Mouse (Mus musculus) myocyte (in vitro differentiated cells): ENCODE measurements around the gene Entpd3.

Experiments
- CEBPB ChIP-seq: IDR thresholded peaks from 2 replicates; pipeline ENCODE4 v1.6.1; 2011; ENCODE audit warnings: mild to moderate bottlenecking, moderate library complexity; ENCODE audit not compliant: poor library complexity, insufficient read depth, severe bottlenecking
- MYOD1 ChIP-seq, 3 experiments: IDR thresholded peaks; one replicate each; pipeline ENCODE4 v1.6.1; 2011; ENCODE audit warnings: control low read depth in 2 of 3, low read depth in 2 of 3, mild to moderate bottlenecking in 2 of 3, moderate library complexity in 1 of 3; ENCODE audit not compliant: insufficient read length in 2 of 3, control insufficient read depth in 1 of 3
- POLR2A ChIP-seq: IDR thresholded peaks from one replicate; pipeline ENCODE4 v1.6.1; 2011; ENCODE audit warnings: low read depth, mild to moderate bottlenecking, control low read depth, moderate library complexity; ENCODE audit not compliant: insufficient read length
- TCF3 ChIP-seq: IDR thresholded peaks from one replicate; pipeline ENCODE4 v1.6.1; 2011; ENCODE audit warnings: low read depth, control low read depth; ENCODE audit not compliant: insufficient read length

GRCm38 (mm10) chr9:120527270-120527669 lies 12.3 kb upstream of the Entpd3 start:
- TF ChIP-seq CEBPB = no peak
- TF ChIP-seq POLR2A = no peak
- no peak for TF ChIP-seq MYOD1 (IDR thresholded peaks at IDR 0.05; ENCODE audit: control insufficient read depth in 1 of 3, insufficient read length in 2 of 3, low read depth in 2 of 3)
- no peak for TF ChIP-seq TCF3
